Mouse (Mus musculus): ENCODE results near the gene Daglb.

DNA sequence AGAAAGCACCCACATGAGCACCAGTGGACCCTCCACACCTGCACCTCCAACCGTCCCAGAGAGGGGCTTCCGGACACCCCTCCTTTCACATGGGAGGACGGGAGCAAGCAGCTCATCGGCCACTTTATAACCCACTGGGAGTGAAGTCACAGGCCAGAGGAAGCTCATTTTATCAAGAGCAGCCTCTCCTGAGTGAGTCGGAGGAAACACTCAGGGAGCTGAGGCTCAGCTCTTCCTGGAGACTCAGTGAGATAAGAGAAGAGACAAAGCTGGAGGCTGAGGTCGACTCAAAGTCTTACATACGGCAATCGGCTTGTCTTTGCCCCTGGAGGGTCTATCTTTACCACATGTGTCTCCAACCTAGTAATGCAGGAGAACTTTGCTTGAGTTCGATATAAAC lies 44.9 kb downstream of the Daglb start:
- TF ChIP-seq CTCF (IDR thresholded peaks at IDR 0.05; ENCODE audit: insufficient read depth, low read depth, low read length) (no peak), POLR2A (IDR thresholded peaks at IDR 0.05; ENCODE audit: insufficient read depth, low read depth, low read length) (no peak)
